Mouse (Mus musculus): Measurements from ENCODE around the gene Gm20388. TPM values are rescaled to one million over a fixed set of nuclear protein-coding genes. Genes with fewer than 3 reads are reported as not detected.
"Not testable (repeated sequence)": the region's sequence is repeated elsewhere in the genome, so short reads cannot be mapped to it uniquely, and the experiment has no call there.

Gene Gm20388
- polyA plus RNA-seq, 1 experiment from 2014 or later: 1.4 TPM

DNA sequence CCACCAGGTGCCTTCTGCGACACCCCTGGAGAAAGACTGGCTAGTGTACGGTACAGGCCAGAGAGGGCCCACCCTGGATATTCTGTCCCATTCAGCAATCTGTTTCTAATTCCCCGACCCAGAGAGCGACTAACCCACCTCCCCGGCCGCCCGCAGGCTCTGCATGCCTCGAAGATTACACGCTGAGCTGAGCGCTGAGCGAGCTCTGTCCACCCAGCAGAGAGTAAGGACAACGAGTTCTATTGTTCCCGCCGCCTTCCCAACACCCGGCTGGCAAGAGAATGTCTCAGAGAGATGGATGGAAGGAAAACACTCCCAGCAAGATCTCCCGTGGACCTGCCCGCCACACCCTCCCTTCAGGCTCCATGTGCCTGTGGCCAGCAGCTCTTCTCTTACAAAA, 1522.8 kb downstream of the Gm20388 start:
- no peak overlapping the region for H3K4me2 ChIP-seq (ENCODE audit: low read depth, low read length)
- H3K4me3 ChIP-seq (ENCODE audit: low read depth, low read length): no peak overlapping the region
- 38% methylated on average over 17 of the region's 17 CpGs for WGBS (ENCODE audit: insufficient replicate concordance)
- H3K9ac ChIP-seq (ENCODE audit: low read depth, low read length): no peak overlapping the region
- no peaks in the 10 kb centered on the region for H3K9me3 ChIP-seq (replicated peaks; ENCODE audit: control insufficient read depth, low read length)
- no peaks in the 10 kb centered on the region for H3K4me1 ChIP-seq (ENCODE audit: control insufficient read depth, low read depth, low read length)
- H3K36me3 ChIP-seq (ENCODE audit: control insufficient read depth, insufficient read depth): no peaks in the 10 kb centered on the region
- H3K27ac ChIP-seq (ENCODE audit: low read length): no peak overlapping the region
- no peaks in the 10 kb centered on the region for H3K27me3 ChIP-seq (ENCODE audit: control insufficient read depth, insufficient read depth, low read depth, low read length)
- ATAC-seq (ENCODE audit: low read depth): no peak

DNA sequence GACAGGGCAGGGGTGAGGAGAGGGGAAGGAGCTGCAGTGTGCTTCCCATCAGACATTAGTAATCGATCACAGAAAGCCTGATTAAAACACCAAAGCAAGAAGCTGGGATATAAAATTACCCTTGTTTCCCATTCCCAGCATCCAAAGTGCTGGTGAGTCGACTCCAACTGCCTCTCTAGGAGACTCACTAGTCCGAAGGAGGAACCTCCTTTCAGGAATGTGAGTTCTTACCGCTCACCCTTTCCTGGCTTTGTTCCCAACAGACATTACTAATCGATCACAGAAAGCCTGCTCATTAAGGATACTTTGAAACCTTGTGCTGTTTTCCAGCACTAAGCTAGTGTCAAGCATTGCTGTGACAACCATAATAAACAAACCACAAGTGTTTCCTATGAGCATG, 1526.0 kb downstream of the Gm20388 start:
- ATAC-seq (ENCODE audit: low read depth): no peak
- Histone ChIP-seq H3K27me3 (ENCODE audit: control insufficient read depth, insufficient read depth, low read depth, low read length) (no peaks in the 10 kb centered on the region), H3K9me3 (replicated peaks; ENCODE audit: control insufficient read depth, low read length) (no peaks in the 10 kb centered on the region), H3K27ac (ENCODE audit: low read length) (no peak overlapping the region), H3K4me1 (ENCODE audit: control insufficient read depth, low read depth, low read length) (no peaks in the 10 kb centered on the region), H3K4me3 (ENCODE audit: low read depth, low read length) (no peak overlapping the region), H3K36me3 (ENCODE audit: control insufficient read depth, insufficient read depth) (no peaks in the 10 kb centered on the region), H3K4me2 (ENCODE audit: low read depth, low read length) (no peak overlapping the region), H3K9ac (ENCODE audit: low read depth, low read length) (no peak overlapping the region)
- 33% methylated on average over 5 of the region's 5 CpGs for WGBS (ENCODE audit: insufficient replicate concordance)

DNA sequence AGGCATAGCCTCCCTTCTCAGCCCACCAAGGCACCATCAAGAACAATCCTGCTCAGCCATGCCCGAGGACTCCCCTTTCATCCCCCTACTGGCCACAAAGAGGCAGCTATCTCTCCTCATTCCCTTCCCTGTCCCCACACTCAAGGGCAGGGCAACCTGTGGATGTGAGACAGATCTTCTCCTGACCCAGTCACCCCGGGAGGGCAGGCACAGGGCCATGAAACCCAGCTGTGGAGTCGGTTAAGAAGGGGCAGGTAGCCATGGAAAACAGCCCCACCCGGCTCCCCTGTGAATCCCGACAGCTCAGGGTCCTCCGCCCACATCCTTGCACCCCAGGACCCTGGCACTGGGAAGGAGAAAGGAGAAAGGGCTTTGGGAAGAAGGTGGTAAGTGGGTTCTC, 1526.9 kb downstream of the Gm20388 start:
- Histone ChIP-seq H3K36me3 (ENCODE audit: control insufficient read depth, insufficient read depth) (no peaks in the 10 kb centered on the region), H3K27me3 (ENCODE audit: control insufficient read depth, insufficient read depth, low read depth, low read length) (no peaks in the 10 kb centered on the region), H3K27ac (ENCODE audit: low read length) (no peak overlapping the region), H3K4me3 (ENCODE audit: low read depth, low read length) (no peak overlapping the region), H3K9me3 (replicated peaks; ENCODE audit: control insufficient read depth, low read length) (no peaks in the 10 kb centered on the region), H3K4me1 (ENCODE audit: control insufficient read depth, low read depth, low read length) (no peaks in the 10 kb centered on the region), H3K4me2 (ENCODE audit: low read depth, low read length) (no peak overlapping the region), H3K9ac (ENCODE audit: low read depth, low read length) (no peak overlapping the region)
- ATAC-seq (ENCODE audit: low read depth): no peak
- WGBS (ENCODE audit: insufficient replicate concordance): 53% methylated on average over 6 of the region's 6 CpGs

DNA sequence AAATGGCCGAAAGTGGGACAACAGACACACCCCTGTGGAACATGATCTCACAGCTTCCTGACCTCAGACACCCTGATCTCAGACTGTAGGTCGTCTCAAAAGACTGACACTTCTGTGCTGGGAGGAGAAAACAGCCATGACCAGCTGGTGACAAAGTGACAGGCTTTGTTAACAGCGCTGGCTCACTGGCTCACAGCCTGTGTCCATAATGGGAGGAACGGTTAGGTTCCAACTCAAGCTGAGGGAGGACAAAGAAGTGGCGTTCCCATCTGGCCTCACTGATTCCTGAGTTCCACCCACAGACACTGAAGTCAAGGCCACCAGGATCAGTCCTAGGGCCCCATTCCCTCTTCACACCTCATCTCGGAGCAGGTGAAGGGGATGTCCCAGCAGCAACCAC, 1527.5 kb downstream of the Gm20388 start:
- Histone ChIP-seq H3K27me3 (ENCODE audit: control insufficient read depth, insufficient read depth, low read depth, low read length) (no peaks in the 10 kb centered on the region), H3K9ac (ENCODE audit: low read depth, low read length) (no peak overlapping the region), H3K9me3 (replicated peaks; ENCODE audit: control insufficient read depth, low read length) (no peaks in the 10 kb centered on the region), H3K27ac (ENCODE audit: low read length) (no peak overlapping the region), H3K36me3 (ENCODE audit: control insufficient read depth, insufficient read depth) (no peaks in the 10 kb centered on the region), H3K4me3 (ENCODE audit: low read depth, low read length) (no peak overlapping the region), H3K4me1 (ENCODE audit: control insufficient read depth, low read depth, low read length) (no peaks in the 10 kb centered on the region), H3K4me2 (ENCODE audit: low read depth, low read length) (no peak overlapping the region)
- WGBS (ENCODE audit: insufficient replicate concordance): 51% methylated on average over 6 of the region's 6 CpGs
- no peak for ATAC-seq (ENCODE audit: low read depth)

DNA sequence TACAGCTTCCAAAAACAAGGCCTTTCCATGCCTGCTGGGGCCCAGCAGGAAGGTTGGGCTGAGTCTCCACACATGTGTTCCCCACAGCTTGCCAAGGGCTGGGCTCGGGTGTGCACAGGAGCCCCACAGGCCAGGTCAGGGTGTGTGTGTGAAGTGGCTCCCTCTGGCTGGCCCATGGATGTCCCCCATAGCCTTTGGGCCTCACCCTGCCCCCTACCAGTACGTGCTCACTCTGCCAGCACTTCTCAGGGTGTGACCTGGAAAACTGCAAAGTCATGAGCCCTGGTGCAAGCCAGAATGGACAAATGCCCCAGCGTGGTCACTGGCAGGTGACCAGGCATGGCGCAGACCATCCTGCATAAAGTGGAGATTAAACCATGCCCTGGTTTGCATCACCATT, 1528.7 kb downstream of the Gm20388 start:
- no peak overlapping the region for H3K4me3 ChIP-seq (ENCODE audit: low read depth, low read length)
- H3K9me3 ChIP-seq (replicated peaks; ENCODE audit: control insufficient read depth, low read length): no peaks in the 10 kb centered on the region
- no peak overlapping the region for H3K9ac ChIP-seq (ENCODE audit: low read depth, low read length)
- H3K4me2 ChIP-seq (ENCODE audit: low read depth, low read length): no peak overlapping the region
- WGBS (ENCODE audit: insufficient replicate concordance): 65% methylated on average over 4 of the region's 4 CpGs
- no peak for ATAC-seq (ENCODE audit: low read depth)
- H3K27me3 ChIP-seq (ENCODE audit: control insufficient read depth, insufficient read depth, low read depth, low read length): no peaks in the 10 kb centered on the region
- H3K4me1 ChIP-seq (ENCODE audit: control insufficient read depth, low read depth, low read length): no peaks in the 10 kb centered on the region
- H3K36me3 ChIP-seq (ENCODE audit: control insufficient read depth, insufficient read depth): no peaks in the 10 kb centered on the region
- no peak overlapping the region for H3K27ac ChIP-seq (ENCODE audit: low read length)

DNA sequence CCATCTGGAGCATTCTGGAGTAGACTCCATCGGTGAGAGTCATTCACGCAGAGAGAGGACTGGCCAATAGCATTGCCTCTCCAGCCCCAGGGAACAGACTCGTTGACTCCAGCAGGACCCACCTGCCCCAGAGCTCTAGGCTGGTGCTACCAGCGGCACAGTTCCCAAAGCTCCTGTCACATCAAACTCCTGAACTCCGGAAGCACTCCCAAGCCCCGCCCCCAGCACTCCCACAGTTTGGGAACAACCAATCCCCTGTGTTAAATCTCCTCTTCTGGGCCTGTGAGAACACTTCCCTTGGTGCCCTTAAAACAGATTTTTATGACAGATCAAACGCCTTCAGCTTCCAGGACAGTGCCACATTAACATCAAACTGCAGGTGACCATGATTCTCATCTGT, 1532.7 kb downstream of the Gm20388 start:
- Histone ChIP-seq H3K4me2 (ENCODE audit: low read depth, low read length) (no peak overlapping the region), H3K4me3 (ENCODE audit: low read depth, low read length) (no peak overlapping the region), H3K27ac (ENCODE audit: low read length) (no peak overlapping the region), H3K36me3 (ENCODE audit: control insufficient read depth, insufficient read depth) (no peaks in the 10 kb centered on the region), H3K9me3 (replicated peaks; ENCODE audit: control insufficient read depth, low read length) (no peaks in the 10 kb centered on the region), H3K27me3 (ENCODE audit: control insufficient read depth, insufficient read depth, low read depth, low read length) (no peaks in the 10 kb centered on the region), H3K9ac (ENCODE audit: low read depth, low read length) (no peak overlapping the region), H3K4me1 (ENCODE audit: control insufficient read depth, low read depth, low read length) (no peaks in the 10 kb centered on the region)
- no peak for ATAC-seq (ENCODE audit: low read depth)
- 61% methylated on average over 7 of the region's 7 CpGs for WGBS (ENCODE audit: insufficient replicate concordance)

DNA sequence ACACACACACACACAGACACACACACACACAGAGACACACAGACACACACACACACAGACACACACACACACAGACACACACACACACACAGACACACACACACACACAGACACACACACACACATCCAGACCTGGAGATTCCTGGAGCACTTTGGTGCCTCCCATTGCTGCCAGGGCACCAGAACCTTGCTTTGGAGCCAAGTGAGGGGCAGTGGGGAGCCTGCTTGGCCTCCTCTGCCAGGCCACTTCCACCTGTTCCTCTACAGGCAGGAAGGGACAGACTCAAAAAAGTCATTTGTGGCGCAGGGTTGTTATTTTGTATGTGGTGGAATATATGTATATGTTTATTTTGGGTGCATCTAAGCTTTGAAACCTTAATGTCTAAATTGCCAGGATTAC, 1533.9 kb downstream of the Gm20388 start:
- not testable (repeated sequence) for H3K27ac ChIP-seq (ENCODE audit: low read length); H3K9me3 ChIP-seq (replicated peaks; ENCODE audit: control insufficient read depth, low read length); H3K4me3 ChIP-seq (ENCODE audit: low read depth, low read length); H3K4me1 ChIP-seq (ENCODE audit: control insufficient read depth, low read depth, low read length); H3K36me3 ChIP-seq (ENCODE audit: control insufficient read depth, insufficient read depth); H3K27me3 ChIP-seq (ENCODE audit: control insufficient read depth, insufficient read depth, low read depth, low read length); ATAC-seq (ENCODE audit: low read depth); H3K9ac ChIP-seq (ENCODE audit: low read depth, low read length); H3K4me2 ChIP-seq (ENCODE audit: low read depth, low read length)
- 53% methylated on average over 1 of the region's 1 CpGs for WGBS (ENCODE audit: insufficient replicate concordance)

DNA sequence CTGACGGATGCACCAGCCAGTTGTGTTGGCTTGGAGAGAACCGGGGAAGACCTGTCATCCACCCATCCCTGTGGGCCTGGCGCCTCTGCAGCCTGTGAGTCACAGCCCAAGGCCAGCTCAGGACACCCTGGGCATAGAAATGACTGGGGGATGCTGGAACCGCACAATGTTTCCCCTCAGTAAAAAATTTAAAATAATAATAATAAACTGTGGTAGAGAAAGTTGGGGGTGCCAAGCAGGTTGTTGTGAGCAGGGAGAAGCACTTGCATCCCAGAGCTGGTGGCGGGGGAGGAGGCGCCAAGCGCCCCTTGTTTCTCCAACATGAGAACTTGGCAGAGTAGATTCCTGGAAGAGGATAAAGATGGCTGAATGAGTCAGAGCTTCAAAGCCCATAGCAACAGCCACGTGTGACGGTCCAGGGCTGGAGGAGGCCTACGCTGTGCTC, 1534.4 kb downstream of the Gm20388 start:
- WGBS (ENCODE audit: insufficient replicate concordance): 71% methylated on average over 10 of the region's 10 CpGs
- Histone ChIP-seq H3K4me1 (ENCODE audit: control insufficient read depth, low read depth, low read length) (no peaks in the 10 kb centered on the region), H3K9me3 (replicated peaks; ENCODE audit: control insufficient read depth, low read length) (no peaks in the 10 kb centered on the region), H3K27me3 (ENCODE audit: control insufficient read depth, insufficient read depth, low read depth, low read length) (no peaks in the 10 kb centered on the region), H3K36me3 (ENCODE audit: control insufficient read depth, insufficient read depth) (no peaks in the 10 kb centered on the region), H3K27ac (ENCODE audit: low read length) (no peak overlapping the region), H3K9ac (ENCODE audit: low read depth, low read length) (no peak overlapping the region), H3K4me2 (ENCODE audit: low read depth, low read length) (no peak overlapping the region), H3K4me3 (ENCODE audit: low read depth, low read length) (no peak overlapping the region)
- no peak for ATAC-seq (ENCODE audit: low read depth)

DNA sequence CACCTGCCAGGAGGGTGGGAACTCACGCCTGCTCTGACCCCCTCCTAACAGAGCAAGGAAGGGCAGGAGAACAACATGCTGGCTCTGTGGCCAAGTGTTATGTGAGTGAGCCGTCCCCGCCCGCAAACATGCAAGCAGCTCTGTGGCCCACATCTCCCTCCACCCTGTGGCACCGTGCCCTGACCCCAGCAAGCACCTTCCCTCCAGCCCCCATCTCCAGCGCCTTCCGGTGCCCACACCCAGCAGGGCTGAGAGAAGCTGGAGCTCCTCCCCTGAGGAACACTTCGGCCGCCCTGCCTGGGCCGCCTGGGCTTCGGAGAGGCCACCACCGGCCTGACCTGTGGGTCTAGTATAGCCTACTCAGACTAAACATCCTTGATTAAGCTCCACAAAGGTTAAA, 1535.5 kb downstream of the Gm20388 start:
- 72% methylated on average over 12 of the region's 12 CpGs for WGBS (ENCODE audit: insufficient replicate concordance)
- no peak overlapping the region for H3K4me2 ChIP-seq (ENCODE audit: low read depth, low read length)
- no peak overlapping the region for H3K4me3 ChIP-seq (ENCODE audit: low read depth, low read length)
- ATAC-seq (ENCODE audit: low read depth): no peak
- H3K9me3 ChIP-seq (replicated peaks; ENCODE audit: control insufficient read depth, low read length): no peaks in the 10 kb centered on the region
- H3K27me3 ChIP-seq (ENCODE audit: control insufficient read depth, insufficient read depth, low read depth, low read length): no peaks in the 10 kb centered on the region
- H3K36me3 ChIP-seq (ENCODE audit: control insufficient read depth, insufficient read depth): no peaks in the 10 kb centered on the region
- H3K9ac ChIP-seq (ENCODE audit: low read depth, low read length): no peak overlapping the region
- no peak overlapping the region for H3K27ac ChIP-seq (ENCODE audit: low read length)
- H3K4me1 ChIP-seq (ENCODE audit: control insufficient read depth, low read depth, low read length): no peaks in the 10 kb centered on the region

DNA sequence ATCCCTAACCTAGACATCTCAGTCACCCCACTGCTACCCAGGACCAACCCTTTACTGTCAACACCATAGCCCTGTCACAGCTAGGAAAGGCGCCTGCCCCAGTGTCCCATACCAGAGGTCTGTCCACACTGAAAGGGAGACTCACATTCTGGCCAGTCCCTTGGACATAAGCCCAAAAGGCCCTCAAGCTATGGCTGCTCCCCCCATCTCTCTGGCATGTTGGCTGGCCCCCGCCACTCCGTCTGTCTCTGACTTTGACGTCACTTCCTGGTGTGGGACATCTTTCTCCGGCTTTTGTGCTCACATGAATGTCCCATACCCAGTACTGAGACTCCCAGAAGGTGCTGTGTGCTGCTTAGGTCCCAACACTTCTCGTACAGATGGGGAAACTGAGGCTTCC, 1536.2 kb downstream of the Gm20388 start:
- H3K4me3 ChIP-seq (ENCODE audit: low read depth, low read length): no peak overlapping the region
- no peak for ATAC-seq (ENCODE audit: low read depth)
- no peaks in the 10 kb centered on the region for H3K4me1 ChIP-seq (ENCODE audit: control insufficient read depth, low read depth, low read length)
- no peak overlapping the region for H3K9ac ChIP-seq (ENCODE audit: low read depth, low read length)
- no peak overlapping the region for H3K27ac ChIP-seq (ENCODE audit: low read length)
- H3K27me3 ChIP-seq (ENCODE audit: control insufficient read depth, insufficient read depth, low read depth, low read length): no peaks in the 10 kb centered on the region
- H3K36me3 ChIP-seq (ENCODE audit: control insufficient read depth, insufficient read depth): no peaks in the 10 kb centered on the region
- no peaks in the 10 kb centered on the region for H3K9me3 ChIP-seq (replicated peaks; ENCODE audit: control insufficient read depth, low read length)
- WGBS (ENCODE audit: insufficient replicate concordance): 58% methylated on average over 6 of the region's 6 CpGs
- no peak overlapping the region for H3K4me2 ChIP-seq (ENCODE audit: low read depth, low read length)

Data from liver, embryonic 16.5 days (tissue).